Mouse (Mus musculus) hindbrain, embryonic 11.5 days (tissue): ENCODE results near the gene Tars2. TPM values are rescaled to one million over a fixed set of nuclear protein-coding genes. Genes with fewer than 3 reads are reported as not detected.

Experiments used
- ATAC-seq: fragments of 200-750 bp; cut with Nextera tagmentation; 2 replicates; pipeline ENCODE4 v1.8.0; 2017; ENCODE audit warnings: mild to moderate bottlenecking, moderate TSS enrichment, moderate library complexity; ENCODE audit not compliant: low FRiP score
- DNase-seq: peaks from one replicate; pipeline ENCODE4 v3.0.0-alpha.2; 2015; ENCODE audit warnings: low spot score
- H3K27ac ChIP-seq: fragments of 300-500 bp; sonication (generic); 2 replicates; pipeline ENCODE4 v1.5.1; 2014; ENCODE audit warnings: mild to moderate bottlenecking, low read depth, low read length
- H3K27me3 ChIP-seq: fragments of 300-500 bp; sonication (generic); 2 replicates; pipeline ENCODE4 v1.6.1; 2014; ENCODE audit warnings: mild to moderate bottlenecking, low read length, moderate library complexity, mixed read lengths; ENCODE audit not compliant: control insufficient read depth, insufficient read depth
- H3K36me3 ChIP-seq: fragments of 300-500 bp; sonication (generic); 2 replicates; pipeline ENCODE4 v1.6.1; 2014; ENCODE audit warnings: mild to moderate bottlenecking, low read length, moderate library complexity, mixed read lengths; ENCODE audit not compliant: control insufficient read depth, insufficient read depth
- H3K4me1 ChIP-seq: fragments of 300-500 bp; sonication (generic); replicated peaks from 2 replicates; pipeline ENCODE4 v1.6.1; 2014; ENCODE audit warnings: low read length, mixed read lengths; ENCODE audit not compliant: control insufficient read depth, insufficient read depth
- H3K4me2 ChIP-seq: fragments of 300-500 bp; sonication (generic); replicated peaks from 2 replicates; pipeline ENCODE4 v1.6.1; 2014; ENCODE audit warnings: mild to moderate bottlenecking, low read depth, low read length
- H3K4me3 ChIP-seq: fragments of 300-500 bp; sonication (generic); 2 replicates; pipeline ENCODE4 v1.5.1; 2014; ENCODE audit warnings: low read depth, low read length
- H3K9ac ChIP-seq: fragments of 300-500 bp; sonication (generic); 2 replicates; pipeline ENCODE4 v1.6.1; 2014; ENCODE audit warnings: low read depth, low read length
- H3K9me3 ChIP-seq: fragments of 300-500 bp; sonication (generic); 2 replicates; pipeline ENCODE4 v1.6.1; 2016; ENCODE audit warnings: low read length; ENCODE audit not compliant: control insufficient read depth
- WGBS: fragments of 180-500 bp; shearing (Covaris S2); extraction: QIAGEN DNeasy Blood & Tissue Kit; methylation state at CpG from one replicate; pipeline ENCODE4 v1.1.7; 2014; 5-methylcytosine and 5-hydroxymethylcytosine counted together
- polyA plus RNA-seq: library from polyadenylated mRNA; unstranded; fragments of >200 nt; fragmentation: Nextera tagmentation; extraction: Ambion mirVana; gene quantifications from 2 replicates; pipeline ENCODE4 v1.2.1, GENCODE M21; 2014

The Tars2 gene
- polyA plus RNA-seq, 1 experiment from 2014 or later: 42.6 TPM

DNA sequence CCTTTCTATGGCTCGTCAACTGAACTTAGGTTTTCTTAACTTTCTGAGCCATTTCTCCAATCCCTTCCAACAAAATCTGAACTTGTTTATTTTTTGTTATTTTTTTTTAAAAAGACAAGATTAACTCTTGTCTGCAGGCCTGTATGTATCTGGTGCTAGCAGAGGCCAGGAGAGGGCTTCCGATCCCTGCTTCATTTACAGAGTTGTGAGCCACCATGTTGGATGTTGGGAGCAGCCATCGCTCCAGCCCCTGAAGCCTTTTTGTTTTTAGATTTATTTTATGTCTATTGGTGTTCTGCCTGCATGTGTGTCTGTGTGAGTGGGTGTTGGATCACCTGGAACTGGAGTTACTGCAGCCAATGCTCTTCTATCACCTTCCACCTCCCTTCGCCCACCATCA is 28.2 kb downstream of the Tars2 start:
- H3K4me1 ChIP-seq: no peaks in the 10 kb centered on the region
- H3K9me3 ChIP-seq: no peaks in the 10 kb centered on the region
- no peak overlapping the region for H3K27ac ChIP-seq
- no peak for DNase-seq
- H3K4me2 ChIP-seq: no peak overlapping the region
- H3K27me3 ChIP-seq: no peaks in the 10 kb centered on the region
- no peak overlapping the region for H3K9ac ChIP-seq
- ATAC-seq: no peak
- no peak overlapping the region for H3K4me3 ChIP-seq
- no peaks in the 10 kb centered on the region for H3K36me3 ChIP-seq
- WGBS: 89% methylated on average over 4 of the region's 4 CpGs

- Histone ChIP-seq H3K4me2 (no peak overlapping the region), H3K36me3 (no peaks in the 10 kb centered on the region), H3K4me1 (no peaks in the 10 kb centered on the region), H3K4me3 (no peak overlapping the region), H3K9ac (no peak overlapping the region), H3K27me3 (no peaks in the 10 kb centered on the region), H3K27ac (no peak overlapping the region), H3K9me3 (no peaks in the 10 kb centered on the region)
- no peak for DNase-seq
- no peak for ATAC-seq
- whole genome bisulfite sequencing: 78% methylated on average over 7 of the region's 7 CpGs
Observed at GRCm38 (mm10) chr3:95730431-95730830, 29.6 kb downstream of the Tars2 start.

DNA sequence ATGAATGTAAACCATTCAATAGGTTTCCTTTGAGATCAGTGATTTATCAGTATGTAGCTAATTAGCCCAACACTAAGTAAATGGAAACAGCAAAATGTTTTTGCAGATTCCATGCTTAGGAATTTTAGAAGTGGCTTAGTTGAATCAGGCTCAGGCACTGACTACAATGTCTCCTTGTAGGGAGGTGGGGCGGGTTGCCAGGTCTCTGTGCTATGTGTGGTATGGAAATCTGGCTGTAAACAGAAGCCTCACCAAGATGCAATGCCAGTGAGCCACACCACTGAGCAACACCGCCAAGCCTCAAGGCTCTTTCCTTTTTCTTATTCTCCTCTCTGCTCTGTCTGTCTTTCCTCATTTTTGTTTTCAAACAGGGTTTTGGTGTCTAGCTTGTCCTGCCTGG is 31.1 kb downstream of the Tars2 start:
- H3K36me3 ChIP-seq: no peaks in the 10 kb centered on the region
- no peaks in the 10 kb centered on the region for H3K4me1 ChIP-seq
- no peaks in the 10 kb centered on the region for H3K27me3 ChIP-seq
- ATAC-seq (no peak), DNase-seq (no peak)
- no peak overlapping the region for H3K4me2 ChIP-seq
- no peak overlapping the region for H3K27ac ChIP-seq
- H3K9ac ChIP-seq: no peak overlapping the region
- H3K4me3 ChIP-seq: no peak overlapping the region
- WGBS: 79% methylated on average over 2 of the region's 2 CpGs
- H3K9me3 ChIP-seq: no peaks in the 10 kb centered on the region

DNA sequence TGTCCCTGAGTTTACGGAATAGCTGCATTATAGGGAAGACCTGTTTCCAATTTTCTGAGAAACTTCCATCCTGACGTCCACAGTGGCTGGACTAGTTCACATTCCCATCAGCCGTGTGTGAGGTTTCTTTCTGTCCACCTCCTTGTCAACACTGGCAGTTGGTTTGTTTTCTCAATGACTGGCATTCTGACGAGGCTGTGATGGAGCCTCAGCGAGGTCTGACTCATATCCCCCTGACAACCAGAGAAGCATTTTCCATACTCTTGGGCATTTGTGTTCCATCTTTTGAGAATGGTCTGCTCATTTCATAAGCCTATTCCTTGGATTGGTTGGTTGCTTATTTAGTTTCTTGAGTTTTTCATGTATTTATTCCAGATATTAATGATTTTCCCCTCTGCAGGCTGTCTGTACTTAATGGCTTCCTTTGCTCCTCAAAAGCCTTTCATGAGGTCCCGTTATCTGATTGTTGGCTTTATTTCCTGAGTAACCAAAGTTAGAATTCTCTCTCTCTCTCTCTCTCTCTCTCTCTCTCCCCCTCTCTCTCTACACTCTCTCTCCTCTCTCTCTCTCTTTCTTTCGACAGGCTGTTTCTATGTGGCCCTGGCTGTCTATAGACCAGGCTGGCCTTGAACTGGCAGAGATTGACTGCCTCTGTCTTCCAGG is 33.2 kb downstream of the Tars2 start:
- Histone ChIP-seq H3K36me3 (no peaks in the 10 kb centered on the region), H3K4me1 (no peaks in the 10 kb centered on the region), H3K9ac (no peak overlapping the region), H3K27me3 (no peaks in the 10 kb centered on the region), H3K4me2 (no peak overlapping the region), H3K4me3 (no peak overlapping the region), H3K27ac (no peak overlapping the region), H3K9me3 (no peaks in the 10 kb centered on the region)
- ATAC-seq (no peak), DNase-seq (no peak)
- 63% methylated on average over 7 of the region's 7 CpGs for WGBS

GRCm38 (mm10) chr3:95725863-95726262 is 34.1 kb downstream of the Tars2 start:
- H3K27me3 ChIP-seq: no peaks in the 10 kb centered on the region
- H3K27ac ChIP-seq: no peak overlapping the region
- no peak for DNase-seq
- no peaks in the 10 kb centered on the region for H3K4me1 ChIP-seq
- no peak for ATAC-seq
- no peak overlapping the region for H3K4me3 ChIP-seq
- no peaks in the 10 kb centered on the region for H3K9me3 ChIP-seq
- H3K4me2 ChIP-seq: no peak overlapping the region
- H3K36me3 ChIP-seq: no peaks in the 10 kb centered on the region
- no peak overlapping the region for H3K9ac ChIP-seq
- 84% methylated on average over 7 of the region's 7 CpGs for WGBS

- Histone ChIP-seq H3K4me1 (no peaks in the 10 kb centered on the region), H3K36me3 (no peaks in the 10 kb centered on the region), H3K9ac (no peak overlapping the region), H3K4me2 (no peak overlapping the region), H3K27ac (no peak overlapping the region), H3K9me3 (no peaks in the 10 kb centered on the region), H3K4me3 (no peak overlapping the region), H3K27me3 (no peaks in the 10 kb centered on the region)
- WGBS: 80% methylated on average over 3 of the region's 3 CpGs
- ATAC-seq: no peak
- DNase-seq: no peak
Observed at GRCm38 (mm10) chr3:95722386-95722785, 37.6 kb downstream of the Tars2 start.

GRCm38 (mm10) chr3:95718153-95718552 is 41.9 kb downstream of the Tars2 start:
- Histone ChIP-seq H3K4me2 (no peak overlapping the region), H3K4me1 (no peaks in the 10 kb centered on the region), H3K36me3 (no peaks in the 10 kb centered on the region), H3K27ac (no peak overlapping the region), H3K9me3 (no peaks in the 10 kb centered on the region), H3K27me3 (no peaks in the 10 kb centered on the region), H3K9ac (no peak overlapping the region), H3K4me3 (no peak overlapping the region)
- 93% methylated on average over 2 of the region's 2 CpGs for WGBS
- DNase-seq (no peak), ATAC-seq (no peak)

GRCm38 (mm10) chr3:95716075-95716474 is 43.9 kb downstream of the Tars2 start:
- Histone ChIP-seq H3K4me2 (no peak overlapping the region), H3K9me3 (no peaks in the 10 kb centered on the region), H3K9ac (no peak overlapping the region), H3K4me3 (no peak overlapping the region), H3K4me1 (no peaks in the 10 kb centered on the region), H3K36me3 (no peaks in the 10 kb centered on the region), H3K27me3 (no peaks in the 10 kb centered on the region), H3K27ac (no peak overlapping the region)
- WGBS: 81% methylated on average over 1 of the region's 1 CpGs
- DNase-seq (no peak), ATAC-seq (no peak)

DNA sequence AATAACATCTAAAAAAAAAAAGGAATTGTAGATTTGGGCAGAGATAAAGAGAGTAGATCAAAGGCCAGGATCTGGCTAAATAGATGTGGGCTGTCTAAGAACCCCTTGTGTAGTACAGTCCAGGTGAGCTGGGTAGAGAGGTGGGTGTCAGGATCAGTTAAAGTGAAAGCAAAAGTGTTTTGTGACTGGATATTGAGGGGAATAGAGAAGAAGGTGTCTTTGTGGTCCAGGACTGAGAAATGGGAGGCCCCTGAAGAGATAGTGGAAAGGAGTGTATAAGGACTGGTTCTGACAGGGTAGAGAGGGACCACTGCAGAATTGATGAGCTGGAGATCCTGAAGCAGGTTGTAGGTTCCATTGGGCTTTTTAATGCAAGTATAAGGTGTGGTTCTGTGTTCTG is 50.0 kb downstream of the Tars2 start:
- Histone ChIP-seq H3K27ac (no peak overlapping the region), H3K36me3 (no peaks in the 10 kb centered on the region), H3K4me2 (no peak overlapping the region), H3K9ac (no peak overlapping the region), H3K4me3 (no peak overlapping the region), H3K9me3 (no peaks in the 10 kb centered on the region), H3K4me1 (no peaks in the 10 kb centered on the region), H3K27me3 (no peaks in the 10 kb centered on the region)
- ATAC-seq (no peak), DNase-seq (no peak)
